Mouse (Mus musculus) thymus, adult 2 months (tissue): ENCODE results near the gene Creb3l1.

ENCODE experiments used
- CTCF ChIP-seq: fragments of 200-500 bp; IDR thresholded peaks from 2 replicates; pipeline ENCODE4 v1.5.1; 2012; ENCODE audit warnings: mild to moderate bottlenecking, control low read depth, low read length, moderate library complexity, borderline replicate concordance; ENCODE audit not compliant: control insufficient read depth, poor library complexity, insufficient read depth; ENCODE audit errors: extremely low read depth
- POLR2A ChIP-seq: fragments of 200-500 bp; IDR thresholded peaks from 2 replicates; pipeline ENCODE4 v1.6.1; 2012; ENCODE audit warnings: mild to moderate bottlenecking, low read length, control low read depth, moderate library complexity; ENCODE audit not compliant: control insufficient read depth, poor library complexity, insufficient read depth; ENCODE audit errors: extremely low read depth

GRCm38 (mm10) chr2:92029387-92030133 lies 5.3 kb upstream of the Creb3l1 start:
- TF ChIP-seq CTCF: no peak
- TF ChIP-seq POLR2A: no peak
